Mouse (Mus musculus) kidney, postnatal 4 days (tissue): ENCODE data around the gene Slit1.

Experiments used
- DNase-seq, 2 experiments: peaks; one replicate each; pipeline ENCODE4 v3.0.0; 2021; ENCODE audit warnings: mixed read lengths in 2 of 2

The Slit1 gene

GRCm38 (mm10) chr19:41587431-41588222 is 155.8 kb downstream of the Slit1 start:
- DNase-seq = no peak

DNA sequence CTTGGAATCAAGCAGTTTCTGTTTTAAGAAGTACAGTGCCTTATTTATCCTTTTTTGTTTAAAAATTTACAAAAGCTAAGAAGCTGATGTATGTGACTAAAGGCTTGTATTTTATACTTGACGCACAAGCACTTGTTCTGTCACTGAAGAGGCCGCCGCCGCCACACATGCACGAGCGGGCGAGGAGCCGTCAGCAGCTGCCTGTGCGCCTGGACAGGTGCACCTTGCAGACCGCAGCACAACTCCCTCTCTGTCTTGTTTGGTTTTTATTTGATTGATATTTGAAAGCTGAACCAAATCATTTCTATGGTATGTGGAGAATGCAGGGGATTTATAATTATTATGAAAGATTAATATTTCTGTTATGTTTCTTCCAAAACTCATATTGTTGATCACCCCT is 156.7 kb downstream of the Slit1 start:
- DNase-seq = no peak

- DNase-seq = no peak
These were observed 160.4 kb downstream of the Slit1 start for GRCm38 (mm10) chr19:41582918-41583514.

- no peak for DNase-seq
These were observed 161.6 kb downstream of the Slit1 start, which contains the start of gene Gm340 for GRCm38 (mm10) chr19:41581706-41582420. Gm340 (plus strand) TSS chr19:41582370.

DNA sequence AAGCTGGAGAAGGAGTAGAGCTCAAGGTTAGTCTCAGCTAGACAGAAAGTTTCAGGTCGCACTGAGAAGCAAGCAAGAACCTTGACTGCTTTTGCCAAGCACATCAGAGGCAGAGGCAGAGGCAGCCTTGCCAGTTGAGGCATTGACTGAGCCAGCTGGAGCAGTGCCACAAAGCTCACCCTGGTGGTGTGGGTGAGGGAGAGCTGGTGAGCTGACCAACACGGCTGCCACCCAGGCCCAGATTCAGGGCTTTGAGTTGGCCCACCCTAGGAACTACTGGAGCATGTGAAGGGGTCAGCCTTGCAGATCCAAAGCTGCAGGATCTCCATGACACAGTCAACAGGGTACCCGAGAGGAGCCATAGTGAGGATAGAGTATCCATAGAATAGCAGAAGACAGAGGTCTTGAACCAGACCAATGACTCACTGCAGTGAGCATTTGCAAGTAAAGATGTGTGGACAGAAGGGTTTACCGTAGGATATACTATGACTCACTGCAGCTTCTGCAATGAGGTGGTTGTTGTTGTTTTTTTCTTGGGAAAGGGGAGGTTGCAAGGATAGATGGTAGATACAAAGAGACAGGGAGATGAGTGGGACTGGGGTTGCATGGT is 164.0 kb downstream of the Slit1 start:
- peak in 1 of 2 experiments; percentile 31 for DNase-seq

DNA sequence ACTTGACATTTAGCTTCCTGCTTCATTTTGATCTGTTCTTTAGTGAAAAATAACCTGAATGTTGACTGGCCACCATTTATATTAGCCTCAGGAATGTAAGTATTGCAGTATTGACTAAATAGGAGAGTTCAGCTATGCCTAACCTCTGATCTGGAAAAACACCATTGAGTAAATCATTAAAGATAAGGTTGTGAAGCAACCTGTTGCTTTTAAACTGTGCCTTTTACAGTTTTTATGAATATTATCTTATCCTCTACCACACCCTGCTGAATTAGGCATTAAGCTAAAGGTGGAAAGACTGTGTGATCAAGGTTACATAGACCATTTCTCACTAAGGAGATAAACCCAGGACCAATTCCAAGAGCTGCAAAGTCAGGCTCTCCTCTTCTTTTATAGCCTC is 165.9 kb downstream of the Slit1 start:
- DNase-seq = no peak

DNA sequence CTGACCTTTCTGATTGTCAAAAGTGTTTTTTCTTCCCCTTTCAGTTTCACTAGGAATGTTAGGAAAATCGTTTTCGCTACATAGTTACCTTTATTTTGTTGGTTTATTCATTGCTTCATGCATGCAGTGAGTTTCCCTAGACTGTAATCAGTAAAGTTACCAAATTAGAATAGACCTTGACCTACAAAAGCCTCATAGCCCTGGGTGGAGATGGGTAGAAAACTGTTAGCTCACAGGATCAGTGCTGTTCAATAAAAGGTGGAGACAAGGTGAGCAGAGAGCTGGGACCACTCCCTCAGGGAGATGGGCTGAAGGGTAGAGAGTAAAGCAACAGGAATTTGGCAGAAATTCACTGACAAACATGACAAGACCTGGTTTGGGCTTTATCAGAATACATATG is 169.8 kb downstream of the Slit1 start:
- no peak for DNase-seq

DNA sequence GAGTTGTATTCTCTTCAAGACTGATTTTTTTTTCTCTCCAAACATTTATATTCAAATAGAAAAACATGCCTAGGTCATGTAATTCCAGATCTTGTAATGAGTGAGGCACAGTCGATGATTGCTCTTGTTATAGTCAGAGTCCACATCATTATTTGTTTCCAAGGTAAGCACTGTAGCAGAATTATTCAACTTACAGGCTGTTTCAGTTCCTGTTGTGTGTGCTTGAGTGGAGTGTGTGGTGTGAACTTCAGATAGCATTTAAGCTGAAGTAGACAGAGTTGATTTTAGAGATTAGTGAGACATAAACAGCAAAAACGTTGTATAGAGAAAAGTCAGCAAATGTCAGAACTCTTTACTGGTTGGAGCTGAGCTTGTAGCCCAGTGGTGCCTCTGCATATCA is 174.7 kb downstream of the Slit1 start:
- no peak for DNase-seq

DNA sequence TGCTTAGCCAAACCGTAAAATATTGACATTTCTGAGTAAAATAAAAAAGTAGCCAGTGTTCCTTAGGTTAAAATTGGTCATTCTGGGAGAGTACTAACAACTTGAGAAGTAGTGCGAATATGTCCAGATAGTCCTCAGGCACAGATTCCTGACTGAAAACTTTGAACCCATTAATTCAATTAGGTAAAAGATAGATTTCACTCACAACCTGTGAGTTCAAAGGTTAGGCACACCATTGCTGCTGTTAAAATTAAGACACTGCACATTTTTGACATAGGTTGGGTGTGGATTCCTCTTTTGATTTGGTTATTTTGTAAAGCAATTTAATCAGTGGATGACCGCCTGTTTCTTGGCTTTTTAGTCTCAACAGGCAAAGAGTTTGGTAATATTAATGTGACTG is 182.6 kb downstream of the Slit1 start:
- DNase-seq = no peak

DNA sequence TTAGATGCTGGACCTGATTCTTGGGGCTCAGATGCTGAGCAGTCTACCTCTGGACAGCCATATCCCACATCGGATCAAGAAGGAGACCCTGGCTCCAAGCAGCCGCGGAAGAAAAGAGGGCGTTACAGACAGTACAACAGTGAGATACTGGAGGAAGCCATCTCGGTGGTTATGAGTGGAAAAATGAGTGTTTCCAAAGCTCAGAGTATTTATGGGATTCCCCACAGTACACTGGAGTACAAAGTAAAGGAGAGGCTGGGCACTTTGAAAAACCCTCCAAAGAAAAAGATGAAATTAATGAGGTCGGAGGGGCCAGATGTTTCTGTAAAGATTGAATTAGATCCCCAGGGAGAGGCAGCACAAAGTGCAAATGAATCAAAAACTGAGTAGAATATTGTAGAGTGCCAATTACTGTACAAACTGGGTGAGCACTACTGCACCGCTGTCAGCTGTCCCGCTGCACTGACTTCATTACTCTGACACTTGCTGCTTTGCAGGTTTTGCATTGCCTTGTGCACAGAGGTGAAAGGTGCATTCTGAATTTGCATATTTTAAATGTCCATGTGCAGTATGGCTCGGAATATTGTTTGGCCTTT is 184.5 kb downstream of the Slit1 start:
- no peak for DNase-seq

DNA sequence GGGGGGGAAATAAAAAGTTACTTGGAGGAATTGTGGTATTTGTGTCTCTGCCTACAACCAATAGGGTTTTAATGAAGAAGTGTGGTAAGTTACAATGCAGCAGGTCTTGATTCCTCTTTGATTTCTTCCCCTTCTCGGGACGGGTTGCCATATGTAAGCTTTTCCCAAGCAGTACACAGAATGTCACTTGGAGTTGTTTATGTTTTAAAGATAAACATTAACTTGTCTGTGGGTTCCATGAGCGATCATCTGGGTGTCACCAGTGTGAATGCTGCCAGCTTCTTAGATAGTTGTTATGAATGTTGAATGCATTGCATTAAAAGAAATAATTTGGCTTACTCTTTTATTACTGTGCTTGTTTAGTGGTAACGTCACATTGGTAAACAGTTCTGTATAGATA is 186.0 kb downstream of the Slit1 start:
- DNase-seq = no peak

DNA sequence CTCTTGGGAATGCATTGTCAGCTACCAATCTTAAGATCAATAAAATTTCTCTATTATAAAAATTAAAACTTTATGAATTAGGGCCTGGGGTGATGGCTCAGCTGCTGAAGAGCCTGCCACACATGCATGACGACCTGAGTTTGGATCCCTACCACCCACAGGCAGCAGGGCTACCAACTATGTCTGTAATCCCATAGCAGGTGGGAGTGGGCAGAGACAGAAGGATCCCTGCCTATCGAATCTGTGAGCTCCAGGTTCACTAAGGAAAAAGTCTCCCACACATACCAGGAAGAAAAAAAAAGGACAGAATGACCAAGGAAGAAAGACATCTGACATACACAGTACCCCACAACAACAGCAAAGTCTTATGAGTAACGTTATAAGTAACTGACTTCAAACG is 186.5 kb downstream of the Slit1 start:
- DNase-seq = no peak
